Mouse (Mus musculus) hindbrain, embryonic 11.5 days (tissue): ENCODE results near the gene Olfr1402. TPM values are rescaled to one million over a fixed set of nuclear protein-coding genes. Genes with fewer than 3 reads are reported as not detected.

Experiments
- polyA plus RNA-seq: library from polyadenylated mRNA; unstranded; fragments of >200 nt; fragmentation: Nextera tagmentation; extraction: Ambion mirVana; gene quantifications from 2 replicates; pipeline ENCODE4 v1.2.1, GENCODE M21; 2014

The Olfr1402 gene
- polyA plus RNA-seq, 1 experiment from 2014 or later = not detected

Other genes with a start within 250 kb of the Olfr1402 start
- gene Bcl9, start 124.1 kb downstream of the Olfr1402 start, polyA plus RNA-seq = 55.4 and 72.3 TPM in 2 replicates
- 13.7 and 15.6 TPM in 2 replicates for gene Chd1l, start 188.2 kb upstream of the Olfr1402 start, polyA plus RNA-seq
- gene Fmo5, start 206.8 kb upstream of the Olfr1402 start, polyA plus RNA-seq = 0.60 and 1.1 TPM in 2 replicates
- 5.0 and 6.2 TPM in 2 replicates for gene Prkab2, start 236.2 kb upstream of the Olfr1402 start, polyA plus RNA-seq